In the genomic region with DNA sequence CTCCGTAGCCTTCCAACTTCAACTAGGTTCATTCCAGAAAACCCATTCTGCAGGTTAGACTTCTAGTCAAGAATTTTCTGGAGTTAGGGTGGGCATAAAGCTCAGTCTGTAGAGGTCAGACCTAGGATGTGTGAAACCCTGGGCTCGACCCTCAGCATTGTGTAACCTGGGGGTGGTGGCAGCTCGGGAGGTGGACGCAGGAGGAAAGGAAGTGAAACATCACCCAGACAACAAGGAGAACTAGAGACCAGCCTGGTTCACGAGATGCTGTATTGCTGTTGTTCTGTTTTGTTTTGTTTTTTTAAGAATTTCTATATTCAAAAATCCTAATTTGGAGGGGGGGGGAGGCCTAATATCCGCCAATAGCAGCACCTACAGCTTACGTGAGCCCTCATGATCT, we compare ENCODE assay signal across 20 mouse cellular contexts. TPM values are rescaled to one million over a fixed set of nuclear protein-coding genes. Genes with fewer than 3 reads are reported as not detected.
DNase-seq lines count a peak whose midpoint lies in the region; ATAC-seq lines count a peak whose summit lies in the region.
"Had no signal": no experiment of that assay in that cellular context is flagged by ENCODE, and none has a peak within 500 bp of the region (broad histone marks: within the 10 kb centered on the region; RNA-seq: fewer than 3 reads in every experiment).

No protein-coding gene starts in this region.

- DNase-seq in heart, adult 11 months = peak; percentile 34
- no peak for DNase-seq in heart, adult 8-10 months (ENCODE audit: low spot score)
- no peak for DNase-seq in kidney, postnatal 14 days
- no peak for DNase-seq in urinary bladder, adult 2 months (ENCODE audit: low spot score)
- no peak for DNase-seq in layer of hippocampus, postnatal 25 days (ENCODE audit: extremely low spot score in 1 of 2, low spot score in 1 of 2)
- DNase-seq: adrenal gland, adult 8-10 months; kidney, adult 8-10 months; kidney, postnatal 36 days; layer of hippocampus, adult 9-11 months; liver, postnatal 0 days; lung, postnatal 4 days had no signal

- no peaks in the 10 kb centered on the region for H3K27me3 ChIP-seq in kidney, embryonic 14.5 days (ENCODE audit: control insufficient read depth, insufficient read depth, low read length)
- H3K27me3 ChIP-seq in embryonic facial prominence, embryonic 13.5 days = peaks cover 15% of the 10 kb centered on the region
- peaks cover 10% of the 10 kb centered on the region for H3K27me3 ChIP-seq in limb, embryonic 13.5 days
- H3K27me3 ChIP-seq: Patski had no signal

- H3K4me2 ChIP-seq in kidney, embryonic 14.5 days (replicated peaks; ENCODE audit: low read depth, low read length) = no peak overlapping the region
- no peak overlapping the region for H3K4me2 ChIP-seq in embryonic facial prominence, embryonic 13.5 days
- H3K4me2 ChIP-seq in limb, embryonic 13.5 days (replicated peaks) = no peak overlapping the region

- ATAC-seq in kidney, embryonic 14.5 days (ENCODE audit: low FRiP score, low TSS enrichment) = no peak
- ATAC-seq in embryonic facial prominence, embryonic 13.5 days (ENCODE audit: insufficient number of reproducible peaks, insufficient read depth, low FRiP score, low TSS enrichment, low read depth) = no peak
- ATAC-seq in limb, embryonic 13.5 days (ENCODE audit: low FRiP score, low read depth) = no peak
- ATAC-seq: CD4-positive, CD25-positive, alpha-beta regulatory T cell, adult 4 months; hindbrain, embryonic 16.5 days; liver, postnatal 0 days; midbrain, embryonic 13.5 days; Patski had no signal

- peak overlapping the region; percentile 25; the same call in 1 of the 2 replicates for H3K27ac ChIP-seq in kidney, embryonic 14.5 days (ENCODE audit: low read depth, low read length)
- H3K27ac ChIP-seq in embryonic facial prominence, embryonic 13.5 days = 0 out of 2 replicates have a peak overlapping the region, but pooled peaks have one; percentile 29
- peak overlapping the region; percentile 65; the same call in 1 of the 2 replicates for H3K27ac ChIP-seq in limb, embryonic 13.5 days
- H3K27ac ChIP-seq: midbrain, embryonic 13.5 days had no signal

- H3K36me3 ChIP-seq in kidney, embryonic 14.5 days (ENCODE audit: control insufficient read depth, insufficient read depth, low read length) = no peaks in the 10 kb centered on the region
- H3K36me3 ChIP-seq in embryonic facial prominence, embryonic 13.5 days = no peaks in the 10 kb centered on the region
- no peaks in the 10 kb centered on the region for H3K36me3 ChIP-seq in limb, embryonic 13.5 days
- H3K36me3 ChIP-seq: midbrain, embryonic 13.5 days had no signal

- H3K4me3 ChIP-seq in kidney, embryonic 14.5 days (ENCODE audit: low read length) = no peak overlapping the region
- no peak overlapping the region for H3K4me3 ChIP-seq in embryonic facial prominence, embryonic 13.5 days
- no peak overlapping the region for H3K4me3 ChIP-seq in limb, embryonic 13.5 days
- H3K4me3 ChIP-seq: midbrain, embryonic 13.5 days; myocyte had no signal

- H3K9ac ChIP-seq in kidney, embryonic 14.5 days (ENCODE audit: low read depth, low read length) = no peak overlapping the region
- no peak overlapping the region for H3K9ac ChIP-seq in embryonic facial prominence, embryonic 13.5 days
- H3K9ac ChIP-seq in limb, embryonic 13.5 days = no peak overlapping the region
- H3K9ac ChIP-seq: liver, postnatal 0 days; midbrain, embryonic 13.5 days had no signal

- H3K9me3 ChIP-seq in kidney, embryonic 14.5 days (ENCODE audit: control insufficient read depth, low read length) = no peaks in the 10 kb centered on the region
- H3K9me3 ChIP-seq in embryonic facial prominence, embryonic 13.5 days = no peaks in the 10 kb centered on the region
- no peaks in the 10 kb centered on the region for H3K9me3 ChIP-seq in limb, embryonic 13.5 days
- H3K9me3 ChIP-seq: midbrain, embryonic 13.5 days had no signal

- 76% methylated on average over 7 of the region's 7 CpGs for WGBS in kidney, embryonic 14.5 days
- 76% methylated on average over 7 of the region's 7 CpGs for WGBS in embryonic facial prominence, embryonic 13.5 days
- WGBS in limb, embryonic 13.5 days = 78% methylated on average over 7 of the region's 7 CpGs

- peaks cover 29% of the 10 kb centered on the region for H3K4me1 ChIP-seq in kidney, embryonic 14.5 days (ENCODE audit: control insufficient read depth, insufficient read depth, low read length)
- peaks cover 70% of the 10 kb centered on the region for H3K4me1 ChIP-seq in embryonic facial prominence, embryonic 13.5 days
- peaks cover 67% of the 10 kb centered on the region for H3K4me1 ChIP-seq in limb, embryonic 13.5 days

RNA-seq across cellular contexts. Expression of gene Dlk1, which starts 54.1 kb away (rescaled TPM):
- under 1 TPM in 3 of 4 experiments, not detected in 1; 0.23 to 0.69 (median 0.47) TPM for total RNA-seq in heart, adult 8-10 months (2022)
- polyA plus RNA-seq in kidney, embryonic 14.5 days (2014; fragmentation: Nextera tagmentation; extraction: Ambion mirVana) = 51.1 and 52.4 TPM in 2 replicates
- 176 and 272 TPM in 2 replicates for polyA plus RNA-seq in embryonic facial prominence, embryonic 13.5 days (2015; fragmentation: Nextera tagmentation; extraction: Ambion mirVana)
- 367 and 395 TPM in 2 replicates for polyA plus RNA-seq in limb, embryonic 13.5 days (2015; fragmentation: Nextera tagmentation; extraction: Ambion mirVana)
- 8.0 and 10.8 TPM in 2 replicates for polyA plus RNA-seq in urinary bladder, adult 2 months (2012; rRNA removed)
- 1 to 10 TPM; 3.4 to 6.7 TPM for total RNA-seq in layer of hippocampus, postnatal 25 days (2021)
- total RNA-seq: liver, adult 2 months had no signal
- polyA plus RNA-seq: CD4-positive, CD25-positive, alpha-beta regulatory T cell, adult 4 months; myocyte; Patski had no signal
